Mouse (Mus musculus): ENCODE measurements around the gene Rnf181.

Gene Rnf181

GRCm38 (mm10) chr6:72358086-72358764 is 8.5 kb downstream of the Rnf181 start:
- no peak for DNase-seq

- no peak for DNase-seq
These were observed 9.3 kb downstream of the Rnf181 start for GRCm38 (mm10) chr6:72357164-72358079.

- DNase-seq: no peak
These were observed 10.7 kb downstream of the Rnf181 start for GRCm38 (mm10) chr6:72356001-72356532.

GRCm38 (mm10) chr6:72355066-72355911 is 11.5 kb downstream of the Rnf181 start, which contains the start of gene Tmem150a:
Tmem150a (plus strand) TSS chr6:72355447.
- DNase-seq: peak; percentile 89

GRCm38 (mm10) chr6:72354025-72354424 is 12.7 kb downstream of the Rnf181 start:
- no peak for DNase-seq

- DNase-seq: no peak
These were observed 13.9 kb downstream of the Rnf181 start for GRCm38 (mm10) chr6:72352636-72353405.

GRCm38 (mm10) chr6:72350214-72350613 is 16.5 kb downstream of the Rnf181 start:
- DNase-seq: no peak

- DNase-seq: no peak
These were observed 18.3 kb downstream of the Rnf181 start for GRCm38 (mm10) chr6:72348411-72348810.

- peak; percentile 81 for DNase-seq
These were observed 19.4 kb downstream of the Rnf181 start, which contains the start of gene 0610030E20Rik for GRCm38 (mm10) chr6:72347166-72347941. 0610030E20Rik (plus strand) TSS chr6:72347317.

- no peak for DNase-seq
These were observed 20.5 kb downstream of the Rnf181 start for GRCm38 (mm10) chr6:72346261-72346660.

GRCm38 (mm10) chr6:72345633-72346032 is 21.1 kb downstream of the Rnf181 start:
- DNase-seq: no peak

- peak; percentile 98 for DNase-seq
These were observed 21.6 kb downstream of the Rnf181 start, which contains the start of gene Usp39 for GRCm38 (mm10) chr6:72345074-72345567. Usp39 (minus strand) TSS chr6:72345184.

- no peak for DNase-seq
These were observed 22.2 kb downstream of the Rnf181 start for GRCm38 (mm10) chr6:72344396-72345073.

GRCm38 (mm10) chr6:72340481-72340880 is 26.3 kb downstream of the Rnf181 start:
- no peak for DNase-seq

- DNase-seq: no peak
These were observed 33.6 kb downstream of the Rnf181 start for GRCm38 (mm10) chr6:72333111-72333510.

GRCm38 (mm10) chr6:72330133-72330532 is 36.6 kb downstream of the Rnf181 start:
- no peak for DNase-seq

GRCm38 (mm10) chr6:72329019-72329418 is 37.7 kb downstream of the Rnf181 start:
- DNase-seq: no peak

- DNase-seq: no peak
These were observed 40.5 kb downstream of the Rnf181 start for GRCm38 (mm10) chr6:72326274-72326673.

GRCm38 (mm10) chr6:72323786-72324508 is 42.8 kb downstream of the Rnf181 start:
- DNase-seq: no peak

Data from retina, postnatal 1 day (tissue).